Comparison of ENCODE assay signal across 17 mouse cellular contexts in the genomic region with DNA sequence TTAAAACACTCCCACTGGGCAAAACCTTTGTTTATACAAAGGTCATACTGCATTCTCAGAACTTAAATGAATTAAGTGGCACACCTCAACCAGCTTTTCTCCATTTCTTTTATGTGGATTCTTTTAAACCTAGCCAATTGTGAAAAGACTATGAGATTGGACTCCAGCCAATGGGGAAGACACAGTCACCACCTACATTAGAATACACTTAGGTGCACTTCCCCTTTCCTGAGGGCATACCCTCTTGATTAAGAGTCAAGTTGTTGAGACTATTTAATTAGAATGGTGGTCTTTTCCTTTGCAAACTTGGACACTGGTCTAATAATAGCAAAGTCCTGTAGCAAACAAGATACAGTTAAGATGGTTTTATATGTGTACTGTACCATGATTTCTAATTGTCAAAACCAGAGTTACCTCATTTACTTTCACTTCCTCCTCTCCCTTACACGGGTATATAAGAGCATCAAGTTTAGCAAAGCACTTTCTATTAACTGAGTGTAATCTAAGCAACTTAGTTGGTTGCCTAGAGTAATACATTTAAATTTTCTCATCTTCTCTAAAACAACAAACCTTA. TPM values are rescaled to one million over a fixed set of nuclear protein-coding genes. Genes with fewer than 3 reads are reported as not detected.
DNase-seq lines count a peak whose midpoint lies in the region; ATAC-seq and TF ChIP-seq lines count a peak whose summit lies in the region.
"Had no signal": no experiment of that assay in that cellular context is flagged by ENCODE, and none has a peak within 500 bp of the region (broad histone marks: within the 10 kb centered on the region; RNA-seq: fewer than 3 reads in every experiment).

No protein-coding gene starts in this region.

- H3K9me3 ChIP-seq in midbrain, embryonic 16.5 days (replicated peaks; ENCODE audit: control insufficient read depth, low read length, poor library complexity, severe bottlenecking), result no peaks in the 10 kb centered on the region
- H3K9me3 ChIP-seq: heart, embryonic 12.5 days; limb, embryonic 15.5 days had no signal

- H3K9ac ChIP-seq in midbrain, embryonic 16.5 days (ENCODE audit: low read depth, low read length), result no peak overlapping the region
- H3K9ac ChIP-seq: heart, embryonic 12.5 days; limb, embryonic 15.5 days had no signal

- no peak overlapping the region for H3K4me2 ChIP-seq in midbrain, embryonic 16.5 days (ENCODE audit: low read length)
- H3K4me2 ChIP-seq: heart, embryonic 12.5 days; limb, embryonic 15.5 days had no signal

- intact Hi-C loops in left cerebral cortex, adult 2 months (cut with DNase I), result no loop called here

- WGBS in midbrain, embryonic 16.5 days, result 87% methylated on average over 1 of the region's 1 CpGs

- H3K36me3 ChIP-seq in midbrain, embryonic 16.5 days (ENCODE audit: control insufficient read depth, insufficient read depth, low read length), result no peaks in the 10 kb centered on the region
- H3K36me3 ChIP-seq: heart, embryonic 12.5 days; limb, embryonic 15.5 days had no signal

- H3K27ac ChIP-seq in midbrain, embryonic 16.5 days (ENCODE audit: low read length), result no peak overlapping the region
- H3K27ac ChIP-seq in left cerebral cortex, adult 2 months, result no peak overlapping the region
- H3K27ac ChIP-seq: limb, embryonic 15.5 days had no signal

- H3K4me3 ChIP-seq in midbrain, embryonic 16.5 days (ENCODE audit: low read depth, low read length), result no peak overlapping the region
- no peak overlapping the region for H3K4me3 ChIP-seq in left cerebral cortex, adult 2 months
- H3K4me3 ChIP-seq: heart, embryonic 12.5 days; limb, embryonic 15.5 days had no signal

- H3K27me3 ChIP-seq in midbrain, embryonic 16.5 days (ENCODE audit: control insufficient read depth, insufficient read depth, low read depth, low read length), result no peaks in the 10 kb centered on the region
- H3K27me3 ChIP-seq: heart, embryonic 12.5 days; limb, embryonic 15.5 days had no signal

- DNase-seq in thymus, postnatal 0 days (ENCODE audit: low spot score), result peak; percentile 14
- DNase-seq in thymus, adult 18-20 months, result no peak
- peak; percentile 13 for DNase-seq in Muller cell, postnatal 12 days (ENCODE audit: inconsistent ontology term)
- no peak for DNase-seq in left cerebral cortex, adult 2 months (ENCODE audit: extremely low spot score in 1 of 2, low spot score in 2 of 2)
- no peak for DNase-seq in cerebellum, postnatal 4 days (ENCODE audit: low spot score in 2 of 2)
- DNase-seq: adrenal gland, postnatal 36 days; cerebellum, adult 8-10 months; gastrocnemius, postnatal 25 days; kidney, adult 8-10 months; kidney, postnatal 36 days; lung, adult 2 months; midbrain, embryonic 14.5 days; right cerebral cortex, postnatal 14 days had no signal

- H3K4me1 ChIP-seq in midbrain, embryonic 16.5 days (ENCODE audit: control insufficient read depth, insufficient read depth, low read length), result no peaks in the 10 kb centered on the region
- H3K4me1 ChIP-seq: heart, embryonic 12.5 days; limb, embryonic 15.5 days had no signal

- no peak for TF ChIP-seq CTCF in left cerebral cortex, adult 2 months (IDR thresholded peaks at IDR 0.05)

- peak; percentile 86 for ATAC-seq in megakaryocyte, adult 5-6 weeks (ENCODE audit: poor library complexity, severe bottlenecking)
- ATAC-seq in midbrain, embryonic 16.5 days, result no peak

RNA-seq across cellular contexts. Expression of a gene that starts 12.8 kb away (rescaled TPM):
- polyA plus RNA-seq in thymus, postnatal 0 days (2015; fragmentation: Nextera tagmentation; extraction: Ambion mirVana), result 11.0 and 14.4 TPM in 2 replicates
- 0.02 and 0.16 TPM in 2 replicates for total RNA-seq in megakaryocyte, adult 5-6 weeks (2015)
- total RNA-seq in megakaryocyte, adult 5-6 weeks (2017), result 0.57 and 0.62 TPM in 2 replicates
- 63.5 and 66.9 TPM in 2 replicates for polyA plus RNA-seq in midbrain, embryonic 16.5 days (2015; fragmentation: Nextera tagmentation; extraction: Ambion mirVana)
- total RNA-seq in left cerebral cortex, adult 2 months (2021), result 10 to 100 TPM; 77.9 to 78.9 TPM

Comparison
In these comparisons a context has a peak if more than half of its experiments do, and no peak if none do; other contexts are left out.
1. DNase-seq: peak in thymus, postnatal 0 days (single experiment) and Muller cell, postnatal 12 days (single experiment); none in thymus, adult 18-20 months (0 of 2), left cerebral cortex, adult 2 months (0 of 2) and cerebellum, postnatal 4 days (0 of 2).
2. RNA of a gene that starts 12.8 kb away (total RNA-seq): 77.9 to 78.9 TPM in left cerebral cortex, adult 2 months; 0.02 to 0.62 TPM in megakaryocyte, adult 5-6 weeks; every median in the first group is over 10 times any median in the second.